Mouse (Mus musculus): Measurements from ENCODE around the gene Tmem201.

DNA sequence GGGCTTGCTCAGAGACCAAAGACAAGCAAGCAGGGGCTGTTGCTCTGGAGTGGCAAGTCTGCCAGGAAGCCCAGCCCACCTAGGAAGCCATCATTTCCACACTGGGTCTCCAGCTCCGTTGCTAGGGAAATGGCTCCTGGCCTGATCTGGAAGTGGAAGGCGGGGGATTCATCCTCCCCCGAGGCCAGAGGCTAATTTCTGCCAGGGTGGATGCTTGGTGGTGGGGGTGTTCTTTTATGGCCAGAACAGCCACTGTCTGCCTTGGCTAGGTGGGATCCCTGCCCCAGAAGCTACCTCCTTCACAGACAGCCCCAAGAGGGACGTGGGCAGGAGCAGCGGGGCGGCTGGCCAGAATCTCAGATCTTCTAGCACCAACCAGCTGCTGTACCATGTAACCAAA lies 4.1 kb downstream of the Tmem201 start:
- TF ChIP-seq CTCF (IDR thresholded peaks at IDR 0.05; ENCODE audit: borderline replicate concordance, insufficient read depth, low read length) (no peak), POLR2A (IDR thresholded peaks at IDR 0.05; ENCODE audit: low read depth, low read length) (no peak)

Measured in embryonic fibroblast, embryonic 13.5 days (primary cell).